Mouse (Mus musculus) kidney, embryonic 16.5 days (tissue): ENCODE measurements around the gene Mtm1. TPM values are rescaled to one million over a fixed set of nuclear protein-coding genes. Genes with fewer than 3 reads are reported as not detected.

Source experiments
- ATAC-seq: fragments of 200-750 bp; cut with Nextera tagmentation; 2 replicates; pipeline ENCODE4 v1.8.0; 2017; ENCODE audit warnings: moderate TSS enrichment; ENCODE audit not compliant: low FRiP score, low TSS enrichment
- H3K27ac ChIP-seq: fragments of 300-500 bp; sonication (generic); 2 replicates; pipeline ENCODE4 v1.5.1; 2014; ENCODE audit warnings: low read length
- H3K27me3 ChIP-seq: fragments of 300-500 bp; sonication (generic); 2 replicates; pipeline ENCODE4 v1.6.1; 2014; ENCODE audit warnings: low read length, control low read depth, mixed read lengths; ENCODE audit not compliant: insufficient read depth
- H3K36me3 ChIP-seq: fragments of 300-500 bp; sonication (generic); 2 replicates; pipeline ENCODE4 v1.6.1; 2014; ENCODE audit warnings: low read length, control low read depth, mixed read lengths; ENCODE audit not compliant: insufficient read depth
- H3K4me1 ChIP-seq: fragments of 300-500 bp; sonication (generic); 2 replicates; pipeline ENCODE4 v1.6.1; 2014; ENCODE audit warnings: low read length, control low read depth, mixed read lengths; ENCODE audit not compliant: insufficient read depth
- H3K4me2 ChIP-seq: fragments of 300-500 bp; sonication (generic); replicated peaks from 2 replicates; pipeline ENCODE4 v1.6.1; 2014; ENCODE audit warnings: low read depth, low read length
- H3K4me3 ChIP-seq: fragments of 300-500 bp; sonication (generic); 2 replicates; pipeline ENCODE4 v1.5.1; 2014; ENCODE audit warnings: mild to moderate bottlenecking, low read length
- H3K9ac ChIP-seq: fragments of 300-500 bp; sonication (generic); replicated peaks from 2 replicates; pipeline ENCODE4 v1.6.1; 2014; ENCODE audit warnings: low read length
- H3K9me3 ChIP-seq: fragments of 300-500 bp; sonication (generic); 2 replicates; pipeline ENCODE4 v1.6.1; 2016; ENCODE audit warnings: low read length, control low read depth
- WGBS: fragments of 180-500 bp; shearing (Covaris S2); extraction: QIAGEN DNeasy Blood & Tissue Kit; methylation state at CpG from one replicate; pipeline ENCODE4 v1.1.7; 2014; 5-methylcytosine and 5-hydroxymethylcytosine counted together
- polyA plus RNA-seq: library from polyadenylated mRNA; unstranded; fragments of >200 nt; fragmentation: Nextera tagmentation; extraction: Ambion mirVana; gene quantifications from 2 replicates; pipeline ENCODE4 v1.2.1, GENCODE M21; 2015

Mtm1 gene
- polyA plus RNA-seq, 1 experiment from 2014 or later: 5.9 TPM

DNA sequence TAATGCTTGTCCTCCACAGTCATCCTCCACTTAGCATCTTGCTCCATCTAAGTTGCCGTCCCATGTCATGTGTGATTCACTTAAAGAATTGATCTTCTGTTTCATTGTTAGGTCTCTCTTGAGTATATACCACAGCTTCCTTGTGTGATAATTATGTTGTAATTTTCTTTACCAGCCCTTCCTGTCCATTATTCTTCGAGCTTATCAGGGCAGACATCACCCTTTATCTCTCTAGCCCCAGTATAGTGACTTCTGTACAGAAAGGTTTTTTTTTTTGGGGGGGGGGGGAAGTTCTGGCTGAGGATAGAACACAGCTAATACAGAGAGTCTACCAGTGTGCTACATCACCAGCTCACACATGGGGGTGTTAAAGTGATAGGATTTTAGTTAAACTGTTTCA, 53.7 kb downstream of the Mtm1 start:
- H3K4me3 ChIP-seq: no peak overlapping the region
- no peak for ATAC-seq
- no peak overlapping the region for H3K27ac ChIP-seq
- H3K4me1 ChIP-seq: no peaks in the 10 kb centered on the region
- 79% methylated on average over 2 of the region's 2 CpGs for WGBS
- H3K4me2 ChIP-seq: no peak overlapping the region
- H3K9me3 ChIP-seq: no peaks in the 10 kb centered on the region
- H3K27me3 ChIP-seq: no peaks in the 10 kb centered on the region; the same call in 1 of the 2 replicates
- no peak overlapping the region for H3K9ac ChIP-seq
- H3K36me3 ChIP-seq: no peaks in the 10 kb centered on the region

GRCm38 (mm10) chrX:71268972-71269371, 58.4 kb downstream of the Mtm1 start:
- Histone ChIP-seq H3K9ac (no peak overlapping the region), H3K27ac (no peak overlapping the region), H3K36me3 (no peaks in the 10 kb centered on the region), H3K4me3 (no peak overlapping the region), H3K27me3 (no peaks in the 10 kb centered on the region; the same call in 1 of the 2 replicates), H3K4me2 (no peak overlapping the region), H3K4me1 (no peaks in the 10 kb centered on the region), H3K9me3 (no peaks in the 10 kb centered on the region)
- no peak for ATAC-seq
- 86% methylated on average over 1 of the region's 1 CpGs for WGBS

GRCm38 (mm10) chrX:71274150-71274549, 63.6 kb downstream of the Mtm1 start:
- H3K36me3 ChIP-seq: no peaks in the 10 kb centered on the region
- 86% methylated on average over 3 of the region's 3 CpGs for WGBS
- no peak for ATAC-seq
- H3K27ac ChIP-seq: no peak overlapping the region
- no peaks in the 10 kb centered on the region for H3K9me3 ChIP-seq
- no peak overlapping the region for H3K4me2 ChIP-seq
- H3K4me3 ChIP-seq: no peak overlapping the region
- no peaks in the 10 kb centered on the region for H3K4me1 ChIP-seq
- no peaks in the 10 kb centered on the region for H3K27me3 ChIP-seq
- H3K9ac ChIP-seq: no peak overlapping the region

GRCm38 (mm10) chrX:71285473-71285872, 74.9 kb downstream of the Mtm1 start:
- no peak for ATAC-seq
- Histone ChIP-seq H3K4me1 (no peaks in the 10 kb centered on the region), H3K27ac (no peak overlapping the region), H3K4me3 (no peak overlapping the region), H3K36me3 (no peaks in the 10 kb centered on the region), H3K27me3 (no peaks in the 10 kb centered on the region), H3K9me3 (no peaks in the 10 kb centered on the region), H3K4me2 (no peak overlapping the region), H3K9ac (no peak overlapping the region)
- 95% methylated on average over 3 of the region's 3 CpGs for WGBS

GRCm38 (mm10) chrX:71287088-71287487, 76.5 kb downstream of the Mtm1 start:
- no peaks in the 10 kb centered on the region for H3K36me3 ChIP-seq
- no peak overlapping the region for H3K9ac ChIP-seq
- no peaks in the 10 kb centered on the region for H3K27me3 ChIP-seq
- H3K4me3 ChIP-seq: no peak overlapping the region
- no peaks in the 10 kb centered on the region for H3K9me3 ChIP-seq
- no peak overlapping the region for H3K4me2 ChIP-seq
- 92% methylated on average over 7 of the region's 7 CpGs for WGBS
- no peaks in the 10 kb centered on the region for H3K4me1 ChIP-seq
- ATAC-seq: no peak
- no peak overlapping the region for H3K27ac ChIP-seq

DNA sequence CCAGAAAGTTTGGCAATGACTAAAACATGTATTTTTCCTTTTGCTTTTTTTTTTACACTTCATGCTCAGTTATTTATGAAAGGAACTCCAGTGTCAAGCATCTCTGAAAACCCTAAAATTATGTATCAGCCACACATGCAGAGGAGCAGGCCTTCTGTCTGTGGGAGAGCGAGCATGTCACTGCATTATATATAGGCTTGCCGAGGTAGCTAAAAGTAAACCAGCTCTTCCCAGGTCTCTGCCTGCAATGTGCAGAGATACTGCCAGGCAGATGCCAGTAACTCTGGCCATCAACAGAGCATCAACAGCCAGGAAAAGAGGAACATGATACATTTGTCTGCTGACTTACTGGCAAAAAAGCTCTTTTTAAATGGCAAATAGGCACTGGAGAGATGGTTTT, 83.6 kb downstream of the Mtm1 start:
- H3K36me3 ChIP-seq: no peaks in the 10 kb centered on the region
- H3K27ac ChIP-seq: no peak overlapping the region
- H3K4me1 ChIP-seq: no peaks in the 10 kb centered on the region
- H3K4me2 ChIP-seq: no peak overlapping the region
- no peak overlapping the region for H3K9ac ChIP-seq
- no peaks in the 10 kb centered on the region for H3K27me3 ChIP-seq
- WGBS: 67% methylated on average over 2 of the region's 2 CpGs
- H3K9me3 ChIP-seq: no peaks in the 10 kb centered on the region
- no peak overlapping the region for H3K4me3 ChIP-seq
- no peak for ATAC-seq

- Histone ChIP-seq H3K36me3 (no peaks in the 10 kb centered on the region), H3K9me3 (no peaks in the 10 kb centered on the region), H3K4me1 (no peaks in the 10 kb centered on the region), H3K27ac (no peak overlapping the region), H3K4me3 (no peak overlapping the region), H3K4me2 (no peak overlapping the region), H3K27me3 (no peaks in the 10 kb centered on the region), H3K9ac (no peak overlapping the region)
- 81% methylated on average over 2 of the region's 2 CpGs for WGBS
- ATAC-seq: no peak
These were observed 85.4 kb downstream of the Mtm1 start for GRCm38 (mm10) chrX:71296005-71296404.

- Histone ChIP-seq H3K27ac (no peak overlapping the region), H3K4me3 (no peak overlapping the region), H3K36me3 (no peaks in the 10 kb centered on the region), H3K4me1 (no peaks in the 10 kb centered on the region), H3K9me3 (no peaks in the 10 kb centered on the region), H3K27me3 (no peaks in the 10 kb centered on the region), H3K4me2 (no peak overlapping the region), H3K9ac (no peak overlapping the region)
- WGBS: 85% methylated on average over 5 of the region's 5 CpGs
- no peak for ATAC-seq
These were observed 91.6 kb downstream of the Mtm1 start for GRCm38 (mm10) chrX:71302148-71302547.

GRCm38 (mm10) chrX:71311229-71311628, 100.7 kb downstream of the Mtm1 start:
- WGBS: 37% methylated on average over 8 of the region's 8 CpGs
- Histone ChIP-seq H3K4me1 (no peaks in the 10 kb centered on the region), H3K4me3 (no peak overlapping the region), H3K4me2 (no peak overlapping the region), H3K27me3 (no peaks in the 10 kb centered on the region; the same call in 1 of the 2 replicates), H3K27ac (no peak overlapping the region), H3K9me3 (no peaks in the 10 kb centered on the region), H3K36me3 (no peaks in the 10 kb centered on the region), H3K9ac (no peak overlapping the region)
- ATAC-seq: peak; percentile 19; the same call in 1 of the 2 replicates

GRCm38 (mm10) chrX:71314380-71314779, 103.8 kb downstream of the Mtm1 start:
- Histone ChIP-seq H3K36me3 (no peaks in the 10 kb centered on the region), H3K27me3 (no peaks in the 10 kb centered on the region; the same call in 1 of the 2 replicates), H3K27ac (no peak overlapping the region), H3K4me2 (no peak overlapping the region), H3K4me1 (no peaks in the 10 kb centered on the region), H3K4me3 (no peak overlapping the region), H3K9me3 (no peaks in the 10 kb centered on the region), H3K9ac (no peak overlapping the region)
- 85% methylated on average over 5 of the region's 5 CpGs for WGBS
- ATAC-seq: no peak
